Mouse (Mus musculus) cerebellum, adult 11-12 months (tissue): ENCODE results near the gene Akap11.
"Not testable (repeated sequence)": the region's sequence is repeated elsewhere in the genome, so short reads cannot be mapped to it uniquely, and the experiment has no call there.

Experiments used
- DNase-seq: peaks from one replicate; pipeline ENCODE4 v3.0.0; 2022

Gene Akap11

GRCm38 (mm10) chr14:78536281-78537165, at the start of gene Akap11:
Akap11 (minus strand) TSS chr14:78536808.
- peak; percentile 98 for DNase-seq

GRCm38 (mm10) chr14:78584222-78584621, 47.6 kb upstream of the Akap11 start:
- DNase-seq, result no peak

DNA sequence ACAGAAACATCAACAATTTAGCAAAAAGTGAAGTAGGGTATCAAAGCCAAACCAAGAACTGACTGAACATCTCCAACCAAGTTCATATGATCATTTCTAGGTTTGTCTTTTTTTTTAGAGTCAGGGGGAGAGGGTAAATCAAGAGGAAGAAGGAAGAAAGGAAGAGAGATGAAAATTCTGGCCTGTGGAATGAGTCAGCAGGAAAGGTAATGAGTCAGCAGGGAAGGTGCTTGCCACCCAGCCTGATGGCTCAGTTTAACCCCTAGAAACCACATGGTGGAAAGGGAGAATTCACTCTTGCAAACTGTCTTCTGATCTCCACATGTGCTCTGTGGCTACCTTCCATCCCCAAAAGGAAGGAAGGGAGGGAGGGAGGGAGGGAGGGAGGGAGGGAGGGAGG, 46.6 kb upstream of the Akap11 start:
- DNase-seq, result no peak

DNA sequence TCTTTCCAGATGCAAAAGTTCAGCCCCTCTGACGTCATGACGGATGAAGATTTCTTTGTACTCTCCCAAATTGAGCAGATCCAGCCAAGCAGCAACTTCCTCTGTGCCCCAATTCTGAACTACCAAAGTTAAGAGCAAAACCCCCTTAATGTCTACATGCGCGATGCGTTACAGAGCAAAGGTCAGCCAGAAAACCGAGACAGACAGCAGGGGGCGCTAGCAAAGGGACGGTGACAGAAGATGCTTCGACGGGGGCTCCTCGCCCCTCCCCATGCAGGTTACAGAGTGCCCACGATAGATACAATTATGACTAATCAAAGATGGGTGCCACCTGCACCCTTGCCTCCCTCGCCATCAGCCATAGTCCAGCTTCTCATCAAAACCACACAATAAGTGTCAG, 39.3 kb upstream of the Akap11 start:
- no peak for DNase-seq

DNA sequence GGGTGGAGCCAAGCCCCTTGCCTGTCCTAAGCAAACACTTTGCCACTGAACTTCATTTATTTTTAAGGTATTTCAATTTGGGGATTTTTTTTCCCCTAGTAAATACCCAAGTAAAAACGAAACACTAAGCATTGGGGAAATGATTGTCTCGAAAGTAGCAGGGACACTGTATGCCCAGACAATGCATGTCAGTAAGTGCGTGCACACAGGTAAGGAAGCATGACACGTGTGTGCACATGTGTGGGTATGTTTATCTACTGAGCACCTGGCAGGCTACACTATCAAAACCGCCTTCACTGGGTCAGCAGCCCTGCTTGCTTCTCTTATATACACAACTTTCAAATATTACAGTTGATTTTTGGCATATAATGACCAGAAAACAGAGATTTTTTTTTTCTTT, 31.8 kb upstream of the Akap11 start:
- DNase-seq, result no peak

DNA sequence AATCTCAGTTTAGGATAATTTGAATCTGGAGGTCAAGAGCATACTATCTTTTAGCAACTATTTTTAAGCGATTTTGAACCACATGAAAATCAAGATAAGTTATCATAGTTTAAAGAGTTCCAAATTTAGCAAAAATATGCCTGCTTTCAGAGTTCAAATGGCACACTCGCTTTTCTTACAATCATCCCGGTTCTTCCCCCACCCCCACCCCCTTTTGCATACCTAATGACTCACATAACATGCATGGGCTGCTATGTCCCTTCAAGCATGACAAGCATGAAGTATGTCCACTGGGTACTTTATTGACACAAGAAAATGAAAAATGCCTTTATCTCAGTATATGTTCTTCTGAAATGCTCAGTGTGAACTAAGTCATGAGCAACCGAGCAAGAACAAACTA, 29.8 kb upstream of the Akap11 start:
- no peak for DNase-seq

DNA sequence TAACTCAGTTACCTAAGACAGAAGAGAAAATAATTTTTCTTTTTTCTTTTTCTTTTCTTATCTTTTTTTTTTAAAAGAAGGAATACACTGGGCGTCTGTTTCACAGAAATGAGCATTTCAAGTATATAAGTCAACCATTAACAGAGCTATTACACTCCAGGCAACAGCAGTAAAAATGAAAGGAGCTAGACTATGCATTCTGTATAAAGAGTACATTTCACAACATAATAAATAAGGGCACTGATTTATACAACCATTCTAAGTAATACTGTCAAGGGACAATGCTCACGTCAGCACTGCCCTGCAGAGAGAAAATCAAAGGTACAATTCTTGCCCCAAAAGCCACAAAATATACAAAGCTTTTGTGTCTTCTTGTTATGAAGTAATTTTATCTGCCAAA, 27.7 kb upstream of the Akap11 start:
- no peak for DNase-seq

DNA sequence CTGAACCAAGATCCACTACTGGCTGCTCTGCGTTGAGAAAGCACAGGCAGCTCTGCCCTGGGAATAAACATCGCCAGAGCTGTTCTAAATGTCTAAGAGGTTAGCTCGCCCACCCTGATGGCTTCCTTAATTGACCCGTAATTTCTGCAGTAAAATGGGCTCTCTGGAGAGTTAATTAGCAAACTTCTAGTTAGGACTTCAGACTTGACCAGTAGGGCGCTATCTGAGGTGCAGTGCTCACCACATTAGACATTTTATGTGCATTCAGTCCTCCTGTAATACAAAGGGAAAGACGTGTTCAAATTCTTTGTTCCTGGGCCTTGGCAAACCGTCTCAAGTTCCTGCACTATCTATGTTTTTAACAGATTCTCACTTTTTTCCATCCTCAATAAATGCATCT, 26.6 kb upstream of the Akap11 start:
- DNase-seq, result no peak

DNA sequence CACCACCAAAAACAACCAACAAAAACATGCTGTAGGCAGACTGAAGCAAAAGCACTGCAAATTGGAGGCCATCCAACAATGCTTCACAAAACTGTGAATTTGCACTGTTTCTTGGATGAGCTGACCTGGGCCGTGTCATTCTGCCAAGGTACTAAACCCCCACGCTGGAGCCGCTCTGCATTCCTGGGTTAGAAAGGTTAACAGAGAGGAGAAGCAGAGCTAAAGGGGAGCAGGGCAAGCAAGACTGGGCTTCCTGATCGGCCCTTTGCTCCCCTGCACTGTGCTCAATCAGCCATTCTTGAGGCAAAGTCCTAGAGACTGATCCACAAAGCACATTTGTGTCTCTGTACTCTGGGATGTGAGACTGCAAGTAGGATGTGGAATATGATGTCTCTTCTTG, 25.5 kb upstream of the Akap11 start:
- DNase-seq, result no peak

DNA sequence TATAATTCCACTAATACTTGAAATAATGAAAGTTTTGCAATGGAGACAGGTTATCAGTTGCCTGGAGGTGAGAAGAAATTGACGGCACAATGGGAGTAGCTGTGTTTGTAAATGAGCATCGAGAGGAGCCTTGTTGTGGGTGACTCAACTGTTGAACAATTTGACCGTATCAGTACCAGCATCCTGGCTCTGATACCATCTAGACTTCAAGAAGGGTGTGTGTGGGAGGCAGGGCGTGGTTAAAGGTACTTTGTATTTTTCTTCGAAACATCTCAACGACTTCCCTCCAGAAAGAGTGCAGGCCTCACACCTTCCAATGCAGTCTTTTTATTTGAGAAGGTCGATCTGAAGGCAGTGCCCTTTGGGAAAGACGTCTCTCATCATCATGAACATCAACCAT, 22.4 kb upstream of the Akap11 start:
- no peak for DNase-seq

DNA sequence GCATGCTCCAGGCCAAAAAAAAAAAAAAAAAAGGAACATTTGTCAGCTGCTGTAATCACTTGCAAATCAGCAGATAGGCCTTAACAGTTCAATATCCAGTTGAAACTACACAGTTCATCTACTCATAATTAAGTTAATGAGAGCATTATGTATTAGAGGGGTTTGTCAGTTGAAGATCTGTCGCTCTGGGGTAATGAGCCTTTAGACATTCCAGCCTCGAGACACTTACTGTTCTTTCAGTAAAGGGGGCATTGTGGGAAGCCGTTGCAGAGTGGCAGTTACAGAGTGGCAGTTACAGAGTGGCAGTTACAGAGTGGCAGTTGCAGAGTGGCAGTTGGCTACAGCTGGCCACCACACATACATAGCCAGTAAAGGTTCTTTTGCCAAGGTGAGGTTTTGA, 18.2 kb upstream of the Akap11 start:
- not testable (repeated sequence) for DNase-seq

DNA sequence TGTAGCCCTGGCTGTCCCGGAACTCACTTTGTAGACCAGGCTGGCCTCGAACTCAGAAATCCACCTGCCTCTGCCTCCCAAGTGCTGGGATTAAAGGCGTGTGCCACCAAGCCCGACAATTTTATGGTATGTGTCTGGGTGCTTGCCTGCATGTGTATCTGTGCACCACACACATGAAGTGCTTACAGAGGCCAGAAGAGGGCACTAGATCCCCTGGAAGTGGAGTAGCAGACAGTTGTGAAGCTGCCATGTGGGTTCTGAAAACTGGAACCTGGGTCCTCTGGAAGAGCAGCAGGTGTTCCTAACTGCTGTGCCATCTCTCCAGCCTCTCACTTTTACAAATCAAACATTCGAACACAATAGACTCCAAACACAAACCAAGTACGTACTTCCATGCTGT, 17.1 kb upstream of the Akap11 start:
- DNase-seq, result no peak

GRCm38 (mm10) chr14:78548807-78549206, 12.2 kb upstream of the Akap11 start:
- DNase-seq, result no peak

DNA sequence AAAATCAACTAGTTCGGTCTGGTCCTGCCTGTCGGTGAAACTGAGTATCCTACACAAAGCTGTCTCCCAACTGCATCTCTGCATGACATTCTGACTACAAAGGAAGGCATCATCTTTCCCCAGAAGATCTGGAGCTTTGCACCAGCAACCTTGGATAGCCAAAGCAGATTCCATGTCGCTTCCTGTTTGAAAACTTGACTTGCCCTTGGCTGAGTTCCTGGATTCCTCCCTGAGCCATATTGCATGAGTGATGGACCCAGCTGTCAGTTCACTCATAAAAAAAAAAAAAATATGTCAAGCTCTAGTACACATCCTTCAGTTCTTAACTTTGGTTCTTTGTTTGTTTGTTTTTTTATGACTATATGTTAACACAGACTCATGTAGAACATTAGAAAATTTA, 4.7 kb upstream of the Akap11 start:
- DNase-seq, result no peak

DNA sequence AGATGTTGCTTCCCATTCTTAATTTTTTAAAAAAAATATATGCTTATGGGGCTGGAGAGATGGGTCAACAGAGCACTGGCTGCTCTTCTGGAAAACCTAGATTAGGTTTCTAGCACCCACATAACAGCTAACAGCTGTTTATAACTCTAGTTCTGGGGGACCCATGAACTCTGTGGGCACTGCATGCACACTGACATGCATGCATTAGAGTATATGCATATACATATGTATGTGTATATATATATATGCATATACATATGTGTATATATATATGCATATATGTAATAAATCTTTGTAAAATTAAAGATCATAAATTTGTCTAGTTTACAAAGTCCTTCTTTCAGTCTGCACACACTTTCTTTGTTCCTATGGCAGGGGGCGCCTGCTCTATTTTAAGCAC, 3.2 kb upstream of the Akap11 start:
- no peak for DNase-seq

DNA sequence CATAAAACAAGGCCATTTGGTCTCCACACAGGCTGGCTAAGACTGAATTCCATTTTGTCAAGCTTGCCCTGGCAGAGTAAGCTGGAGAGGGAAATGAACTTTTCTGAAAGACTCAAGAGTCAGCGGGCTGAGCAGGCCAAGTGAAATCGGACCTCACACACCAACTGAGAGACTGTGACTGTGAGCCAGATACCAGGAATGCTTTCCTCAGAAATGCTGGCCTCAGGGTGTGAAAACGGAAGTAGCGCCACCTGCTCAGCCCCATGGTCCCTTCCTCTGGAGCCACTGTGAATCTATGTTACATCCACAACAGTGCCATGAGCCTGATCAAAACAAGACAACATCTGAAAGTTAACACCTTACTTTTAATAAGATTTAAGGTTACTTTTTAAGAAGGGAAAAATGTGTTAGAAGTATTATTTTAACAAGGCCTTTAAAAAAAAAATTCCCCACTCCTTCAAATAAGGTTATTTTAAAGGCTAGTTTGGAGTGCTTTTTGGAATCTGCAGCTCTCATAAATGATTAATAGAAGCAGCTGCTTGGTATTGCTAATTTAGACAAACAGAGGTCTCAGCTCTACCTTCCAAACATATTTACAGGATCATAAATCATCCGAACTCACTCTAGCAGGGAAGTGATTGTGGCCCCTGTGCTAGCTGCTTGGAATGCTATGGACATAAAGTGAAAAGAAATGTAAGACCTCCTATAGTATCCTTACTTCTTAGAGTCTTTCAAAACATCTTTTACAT, 2.1 kb upstream of the Akap11 start:
- peak; percentile 43 for DNase-seq

- DNase-seq, result peak; percentile 46
Measured at GRCm38 (mm10) chr14:78537551-78537950, 943 bp upstream of the Akap11 start.

DNA sequence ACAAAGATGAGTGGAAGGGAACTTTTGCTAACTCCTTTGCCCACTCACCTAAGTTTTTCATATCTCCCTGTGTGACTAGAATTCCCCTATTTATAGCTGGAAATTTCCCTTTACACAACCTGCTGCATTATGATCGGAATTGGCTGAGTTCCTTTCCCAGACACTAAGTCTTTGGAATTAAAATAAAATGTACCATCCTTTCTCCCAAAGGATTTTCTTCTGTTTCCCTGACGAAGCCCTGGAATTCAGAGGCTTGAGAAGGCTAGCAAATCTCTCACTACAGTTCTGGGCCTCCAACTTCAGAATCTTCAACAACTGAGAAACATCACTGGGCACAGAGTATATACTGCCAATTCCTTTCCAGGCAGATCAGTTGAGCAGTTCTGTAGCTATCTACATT, 1.2 kb downstream of the Akap11 start:
- DNase-seq, result no peak

GRCm38 (mm10) chr14:78534651-78535050, 2.0 kb downstream of the Akap11 start:
- no peak for DNase-seq

- no peak for DNase-seq
Measured at GRCm38 (mm10) chr14:78533701-78534100, 2.9 kb downstream of the Akap11 start.

- DNase-seq, result no peak
Measured at GRCm38 (mm10) chr14:78532345-78532744, 4.3 kb downstream of the Akap11 start.

DNA sequence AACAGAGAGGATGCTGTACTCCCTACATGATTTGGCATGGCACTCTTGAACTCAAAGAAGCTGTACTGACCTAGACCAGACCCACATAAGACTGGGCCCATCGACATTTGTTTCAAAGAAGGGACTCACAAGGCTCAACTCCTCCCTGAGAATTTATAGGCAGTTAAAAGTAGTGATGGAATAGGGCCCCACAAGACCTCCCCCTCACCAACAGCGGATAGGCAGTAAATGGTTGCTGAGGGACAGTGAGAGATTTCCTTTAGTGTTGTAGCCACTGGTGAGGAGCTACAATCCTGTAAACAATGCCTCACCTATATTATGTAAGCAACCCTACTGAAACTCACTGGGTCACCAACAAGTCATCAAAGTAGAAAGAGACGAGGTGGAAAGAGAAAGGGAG, 6.4 kb downstream of the Akap11 start:
- no peak for DNase-seq

DNA sequence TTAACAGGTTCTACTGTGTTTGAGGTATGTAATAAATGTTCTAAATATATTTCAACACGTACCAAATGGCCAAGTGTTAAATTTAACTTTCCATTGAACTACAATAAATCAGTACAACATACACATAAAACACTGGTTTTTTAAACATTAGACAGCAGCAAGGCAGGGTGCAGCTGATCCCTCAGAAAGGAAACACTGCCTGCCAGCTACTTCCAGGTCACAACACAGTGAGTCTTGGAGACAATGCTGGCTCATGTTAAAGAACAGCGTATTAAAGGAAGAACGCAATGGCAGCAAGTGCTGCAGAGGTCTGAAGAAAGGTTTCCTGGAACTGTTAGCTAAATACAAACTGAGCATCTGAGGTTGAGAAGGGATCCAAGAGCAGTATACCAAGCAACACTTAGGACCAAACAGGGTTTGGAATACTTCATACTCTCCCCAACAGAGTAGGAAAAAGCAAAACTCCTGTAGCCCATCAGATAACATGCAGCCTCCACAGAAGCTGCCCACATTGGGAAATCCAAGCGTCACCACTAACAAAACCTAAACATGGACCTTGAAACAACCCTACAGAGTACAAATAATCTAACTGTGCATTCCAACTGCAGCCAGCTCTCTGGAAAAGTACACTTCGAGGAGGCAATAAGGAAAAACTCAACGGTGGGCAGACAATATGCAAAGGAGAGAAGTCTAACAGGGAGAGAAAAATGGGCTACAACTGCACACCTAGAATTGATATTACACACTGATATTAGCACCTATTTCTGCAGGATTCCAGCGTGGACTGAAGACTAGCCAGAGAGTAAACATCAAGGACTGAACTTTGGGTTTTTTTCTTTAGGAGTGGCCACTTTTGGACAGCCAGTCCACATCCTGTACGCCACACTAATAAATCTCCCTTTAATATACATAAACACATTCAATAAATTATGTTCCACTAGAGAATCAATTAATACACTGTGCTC, 7.9 kb downstream of the Akap11 start:
- no peak for DNase-seq
